Mouse (Mus musculus) lung, postnatal 0 days (tissue): ENCODE results near the gene Pard6a.

ENCODE experiments used
- CTCF ChIP-seq: IDR thresholded peaks from 2 replicates; pipeline ENCODE4 v1.5.1; 2016; ENCODE audit warnings: antibody characterized with exemption, mild to moderate bottlenecking
- EP300 ChIP-seq: IDR thresholded peaks from 2 replicates; pipeline ENCODE4 v1.6.1; 2016; ENCODE audit warnings: antibody characterized with exemption, mild to moderate bottlenecking, control low read depth

- no peak for TF ChIP-seq EP300
- no peak for TF ChIP-seq CTCF
Observed at GRCm38 (mm10) chr8:105739216-105739615, 38.3 kb downstream of the Pard6a start.
